Mouse (Mus musculus) duodenum, adult 2 months (tissue): ENCODE data around the gene Mlh1. TPM values are rescaled to one million over a fixed set of nuclear protein-coding genes. Genes with fewer than 3 reads are reported as not detected.

Experiments used
- polyA plus RNA-seq: library from polyadenylated mRNA; depleted of rRNA; stranded (reverse); fragments of >200 nt; gene quantifications from 2 replicates; pipeline ENCODE4 v1.2.3, GENCODE M21; 2012; ENCODE audit warnings: low replicate concordance; rRNA removed

Gene Mlh1
- 4.0 and 8.6 TPM in 2 replicates for polyA plus RNA-seq

DNA sequence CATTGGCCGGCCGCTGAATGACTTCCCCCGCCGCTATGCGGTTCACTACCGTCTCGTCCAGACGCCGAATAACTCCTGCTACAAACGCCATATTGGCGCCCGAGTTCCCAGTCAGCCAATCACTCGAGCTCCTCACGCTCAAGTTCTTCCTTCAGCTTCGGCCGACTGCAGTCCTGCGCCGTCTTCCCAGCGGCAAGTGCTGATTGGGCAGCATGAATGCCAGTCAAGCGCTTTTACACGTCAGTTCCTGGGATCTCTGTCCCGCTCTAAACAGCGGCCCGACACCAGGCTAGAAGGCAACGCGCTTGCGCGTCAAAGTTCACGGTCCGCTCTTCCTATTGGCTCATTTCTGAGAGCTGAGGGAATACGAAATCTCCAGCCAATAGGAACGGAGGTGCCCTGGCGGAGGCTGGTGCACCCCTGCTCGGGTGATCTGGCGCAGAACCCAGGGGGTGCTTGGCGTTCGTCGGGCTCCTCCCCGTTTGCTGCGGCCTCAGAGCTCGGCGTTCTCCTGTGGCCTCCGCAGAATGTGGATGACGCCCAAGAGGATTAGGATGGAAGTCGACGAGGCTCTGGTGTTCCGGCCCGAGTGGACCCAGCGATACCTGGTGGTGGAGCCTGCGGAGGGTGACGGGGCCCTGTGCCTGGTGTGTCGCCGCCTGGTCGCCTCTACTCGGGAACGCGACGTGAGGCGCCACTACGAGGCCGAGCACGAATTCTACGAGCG lies at the start of gene Mlh1, which contains the start of gene Epm2aip1:
Mlh1 (minus strand) TSS at position 358 of the 727 bp plus-strand sequence.
Epm2aip1 (plus strand) TSS at position 496 of the 727 bp plus-strand sequence.

DNA sequence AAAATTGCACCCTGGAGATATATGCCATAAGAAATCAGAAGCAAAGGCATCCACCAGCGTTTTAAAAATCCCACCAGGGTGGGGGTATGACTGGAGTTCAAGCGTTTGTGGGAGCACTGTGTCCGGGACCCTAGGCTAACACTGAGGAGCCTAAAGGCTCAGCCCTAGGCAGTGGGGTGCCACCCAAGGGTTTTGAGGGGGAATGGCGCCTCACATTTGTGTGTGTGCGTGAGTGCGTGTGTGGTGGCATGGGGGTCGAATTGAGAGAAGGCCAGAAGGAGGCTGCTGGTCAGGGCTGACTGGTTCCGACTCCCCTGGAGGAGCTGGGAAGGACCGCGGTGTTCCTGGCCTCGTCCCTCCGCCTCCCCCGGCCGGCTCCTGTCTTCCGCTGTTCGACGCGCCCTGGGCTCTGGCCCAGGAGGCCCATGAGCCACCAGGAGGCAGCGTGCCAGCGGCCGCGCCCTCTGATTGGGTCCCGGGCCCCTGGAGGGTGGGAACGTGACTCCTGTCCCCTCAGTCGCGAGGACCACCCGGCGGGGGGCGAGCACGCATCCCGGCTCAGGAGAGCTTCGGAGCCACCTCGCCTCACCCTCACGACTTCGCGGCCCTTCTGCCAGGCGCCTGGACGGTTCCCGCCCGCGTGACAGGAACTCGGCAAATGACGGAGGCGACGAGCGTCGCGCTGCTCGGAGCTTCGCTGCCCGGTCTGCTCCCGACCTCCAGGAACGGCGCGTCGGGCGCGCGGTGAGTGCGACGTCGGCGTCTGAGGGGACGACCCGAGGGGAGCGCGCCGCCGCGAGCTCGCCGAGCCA lies 39.6 kb upstream of the Mlh1 start, which contains the start of gene Trank1:
Trank1 (plus strand) TSS at position 709 of the 812 bp plus-strand sequence.

Other genes starting within 250 kb of the Mlh1 start
- gene Ccrl2, start 214.3 kb downstream of the Mlh1 start, polyA plus RNA-seq, result 2.1 and 2.9 TPM in 2 replicates
- gene Lrrfip2, start 154.2 kb downstream of the Mlh1 start, polyA plus RNA-seq, result 8.3 and 10.2 TPM in 2 replicates
- gene Epm2aip1, start 138 bp upstream of the Mlh1 start, polyA plus RNA-seq, result 1.0 and 2.3 TPM in 2 replicates
- 0.08 and 0.11 TPM in 2 replicates for gene Trank1, start 39.9 kb upstream of the Mlh1 start, polyA plus RNA-seq
- gene Dclk3, start 167.3 kb upstream of the Mlh1 start, polyA plus RNA-seq, result 1.0 and 1.4 TPM in 2 replicates